Comparison of ENCODE assay signal across 25 mouse cellular contexts in genomic region chr3:156925102-156925501, GRCm38 (mm10).
"Had no signal": no experiment of that assay in that cellular context is flagged by ENCODE, and none has a peak within 500 bp of the region (broad histone marks: within the 10 kb centered on the region; RNA-seq: fewer than 3 reads in every experiment).

No protein-coding gene starts in this region.

- H3K9ac ChIP-seq: heart, embryonic 12.5 days; hindbrain, embryonic 12.5 days; hindbrain, embryonic 14.5 days; intestine, embryonic 15.5 days; limb, embryonic 12.5 days had no signal

- H3K4me3 ChIP-seq: gastrocnemius, adult 2 months; heart, adult 2 months; heart, embryonic 10.5 days; heart, embryonic 12.5 days; hindbrain, embryonic 10.5 days; hindbrain, embryonic 12.5 days; intestine, embryonic 15.5 days; layer of hippocampus, adult 2 months; left cerebral cortex, adult 2 months; limb, embryonic 10.5 days; limb, embryonic 12.5 days had no signal

- ATAC-seq: forebrain, embryonic 16.5 days; hindbrain, embryonic 16.5 days; inflammation-experienced regulatory T-cells, adult 6 months; intestine, embryonic 15.5 days; intestine, postnatal 0 days had no signal

- H3K4me2 ChIP-seq: heart, embryonic 12.5 days; hindbrain, embryonic 12.5 days; hindbrain, embryonic 14.5 days; intestine, embryonic 15.5 days; limb, embryonic 12.5 days had no signal

- H3K9me3 ChIP-seq: heart, embryonic 10.5 days; heart, embryonic 12.5 days; hindbrain, embryonic 10.5 days; hindbrain, embryonic 12.5 days; intestine, embryonic 15.5 days; limb, embryonic 10.5 days; limb, embryonic 12.5 days had no signal

- H3K27ac ChIP-seq: gastrocnemius, adult 2 months; heart, adult 2 months; heart, embryonic 10.5 days; hindbrain, embryonic 10.5 days; hindbrain, embryonic 12.5 days; hindbrain, embryonic 14.5 days; intestine, embryonic 15.5 days; layer of hippocampus, adult 2 months; left cerebral cortex, adult 2 months; limb, embryonic 10.5 days; limb, embryonic 12.5 days had no signal

- H3K4me1 ChIP-seq: hindbrain, embryonic 12.5 days; intestine, embryonic 15.5 days; limb, embryonic 10.5 days; limb, embryonic 12.5 days had no signal

- DNase-seq: gastrocnemius, adult 2 months; gastrocnemius, postnatal 10 days; gastrocnemius, postnatal 25 days; heart, adult 2 months; heart, postnatal 10 days; heart, postnatal 4 days; kidney, adult 18-20 months; kidney, adult 8-10 months; kidney, postnatal 10 days; kidney, postnatal 25 days; kidney, postnatal 4 days had no signal

- H3K36me3 ChIP-seq: heart, embryonic 10.5 days; heart, embryonic 12.5 days; hindbrain, embryonic 10.5 days; hindbrain, embryonic 12.5 days; intestine, embryonic 15.5 days; limb, embryonic 10.5 days; limb, embryonic 12.5 days had no signal

- H3K27me3 ChIP-seq: heart, embryonic 12.5 days; hindbrain, embryonic 12.5 days; intestine, embryonic 15.5 days; limb, embryonic 12.5 days had no signal
